Mouse (Mus musculus) heart, adult 2 months (tissue): ENCODE results near the gene Ppp1r2.

Experiments
- CTCF ChIP-seq: fragments of 200-600 bp; IDR thresholded peaks from 2 replicates; pipeline ENCODE4 v1.8.1; 2022; ENCODE audit warnings: antibody characterized with exemption, mild to moderate bottlenecking, moderate library complexity
- EP300 ChIP-seq: fragments of 200-500 bp; IDR thresholded peaks from 2 replicates; pipeline ENCODE4 v1.6.1; 2011; ENCODE audit warnings: low read depth, low read length, control low read depth; ENCODE audit not compliant: insufficient read depth

- no peak for TF ChIP-seq CTCF
- no peak for TF ChIP-seq EP300
Observed at GRCm38 (mm10) chr16:31213463-31213862, 61.6 kb downstream of the Ppp1r2 start.
